Mouse (Mus musculus) heart, embryonic 14.5 days (tissue): ENCODE measurements around the gene Lrg1. TPM values are rescaled to one million over a fixed set of nuclear protein-coding genes. Genes with fewer than 3 reads are reported as not detected.

Experiments used
- ATAC-seq: fragments of 200-750 bp; cut with Nextera tagmentation; 2 replicates; pipeline ENCODE4 v1.8.0; 2017; ENCODE audit warnings: low read depth, moderate TSS enrichment; ENCODE audit not compliant: insufficient number of reproducible peaks, insufficient read depth, low FRiP score
- H3K27ac ChIP-seq, 2 experiments: fragments of 200-500 bp in 1 of 2; fragments of 300-500 bp in 1 of 2; sonication (generic) in 1 of 2; replicated peaks in 1 of 2; 2 replicates each; pipeline ENCODE4 v1.5.1; 2012 to 2014; ENCODE audit warnings: low read depth in 2 of 2, low read length in 2 of 2, control low read depth in 1 of 2, mild to moderate bottlenecking in 1 of 2, mixed read lengths in 1 of 2; ENCODE audit not compliant: control insufficient read depth in 1 of 2, insufficient read depth in 1 of 2
- H3K27me3 ChIP-seq: fragments of 300-500 bp; sonication (generic); 2 replicates; pipeline ENCODE4 v1.6.1; 2014; ENCODE audit warnings: mild to moderate bottlenecking, low read length, control low read depth; ENCODE audit not compliant: control insufficient read depth, insufficient read depth
- H3K36me3 ChIP-seq: fragments of 300-500 bp; sonication (generic); 2 replicates; pipeline ENCODE4 v1.6.1; 2014; ENCODE audit warnings: mild to moderate bottlenecking, control low read depth, low read length, mixed read lengths; ENCODE audit not compliant: control insufficient read depth, insufficient read depth
- H3K4me1 ChIP-seq, 2 experiments: fragments of 200-500 bp in 1 of 2; fragments of 300-500 bp in 1 of 2; sonication (generic) in 1 of 2; 2 replicates each; pipeline ENCODE4 v1.6.1; 2012 to 2014; ENCODE audit warnings: low read length in 2 of 2, control low read depth in 1 of 2, mixed read lengths in 1 of 2; ENCODE audit not compliant: control insufficient read depth in 2 of 2, insufficient read depth in 2 of 2
- H3K4me2 ChIP-seq: fragments of 300-500 bp; sonication (generic); 2 replicates; pipeline ENCODE4 v1.6.1; 2014; ENCODE audit warnings: mild to moderate bottlenecking, low read length
- H3K4me3 ChIP-seq, 2 experiments: fragments of 200-500 bp in 1 of 2; fragments of 300-500 bp in 1 of 2; sonication (generic) in 1 of 2; 2 replicates each; pipeline ENCODE4 v1.5.1; 2012 to 2014; ENCODE audit warnings: low read length in 2 of 2, mild to moderate bottlenecking in 2 of 2, control low read depth in 1 of 2, low read depth in 1 of 2, moderate library complexity in 1 of 2; ENCODE audit not compliant: control insufficient read depth in 1 of 2, insufficient read depth in 1 of 2
- H3K9ac ChIP-seq: fragments of 300-500 bp; sonication (generic); 2 replicates; pipeline ENCODE4 v1.6.1; 2014; ENCODE audit warnings: mild to moderate bottlenecking, low read length
- H3K9me3 ChIP-seq: fragments of 300-500 bp; sonication (generic); 2 replicates; pipeline ENCODE4 v1.6.1; 2016; ENCODE audit warnings: low read length, control low read depth; ENCODE audit not compliant: control insufficient read depth
- WGBS: fragments of 180-500 bp; shearing (Covaris S2); extraction: QIAGEN DNeasy Blood & Tissue Kit; methylation state at CpG from one replicate; pipeline ENCODE4 v1.1.7; 2014; 5-methylcytosine and 5-hydroxymethylcytosine counted together
- polyA plus RNA-seq: library from polyadenylated mRNA; unstranded; fragments of >200 nt; fragmentation: Nextera tagmentation; extraction: Ambion mirVana; gene quantifications from 2 replicates; pipeline ENCODE4 v1.2.1, GENCODE M21; 2014

The Lrg1 gene
- polyA plus RNA-seq, 1 experiment from 2014 or later, result 0.32 TPM

GRCm38 (mm10) chr17:56162231-56162774, 40.5 kb upstream of the Lrg1 start, which contains the start of gene Tnfaip8l1:
Gene Tnfaip8l1 (plus strand): TSS chr17:56162477.
- Histone ChIP-seq H3K27me3 (peaks cover 18% of the 10 kb centered on the region), H3K4me1 (peaks cover 11 to 13% of the 10 kb centered on the region in 2 experiments), H3K4me3 (peak within 1 kb of the TSS; percentile 44), H3K27ac (peak within 1 kb of the TSS in 1 of 2 experiments; percentile 7; a peak in 1 of 4 replicates), H3K36me3 (no peaks in the 10 kb centered on the region), H3K4me2 (peak within 1 kb of the TSS; percentile 85), H3K9ac (peak within 1 kb of the TSS; percentile 66), H3K9me3 (no peaks in the 10 kb centered on the region)
- ATAC-seq, result peak; percentile 95
- WGBS, result 2% methylated on average over 30 of the region's 30 CpGs

- Histone ChIP-seq H3K36me3 (no peaks in the 10 kb centered on the region), H3K9ac (no peak overlapping the region), H3K27me3 (peaks cover 42% of the 10 kb centered on the region), H3K4me1 (peaks cover 11 to 13% of the 10 kb centered on the region in 2 experiments), H3K4me3 (no peak overlapping the region), H3K9me3 (no peaks in the 10 kb centered on the region), H3K4me2 (no peak overlapping the region), H3K27ac (no peak overlapping the region)
- WGBS, result 3% methylated on average over 9 of the region's 9 CpGs
- no peak for ATAC-seq
These were observed 37.9 kb upstream of the Lrg1 start for GRCm38 (mm10) chr17:56159729-56160128.

- Histone ChIP-seq H3K27me3 (peaks cover 93% of the 10 kb centered on the region), H3K4me2 (no peak overlapping the region), H3K36me3 (no peaks in the 10 kb centered on the region), H3K27ac (no peak overlapping the region), H3K4me3 (no peak overlapping the region), H3K9ac (no peak overlapping the region), H3K9me3 (no peaks in the 10 kb centered on the region), H3K4me1 (peaks cover 0 to 4% of the 10 kb centered on the region in 2 experiments; a peak in 1 of 4 replicates)
- WGBS, result 25% methylated on average over 9 of the region's 9 CpGs
- ATAC-seq, result no peak
These were observed 31.8 kb upstream of the Lrg1 start for GRCm38 (mm10) chr17:56153643-56154042.

- 51% methylated on average over 2 of the region's 2 CpGs for WGBS
- no peak for ATAC-seq
- H3K27me3 ChIP-seq, result peaks cover 95% of the 10 kb centered on the region
These were observed 28.1 kb upstream of the Lrg1 start for GRCm38 (mm10) chr17:56149897-56150296.

GRCm38 (mm10) chr17:56148790-56149618, 27.2 kb upstream of the Lrg1 start:
- Histone ChIP-seq H3K27me3 (peaks cover 97% of the 10 kb centered on the region), H3K4me3 (peak overlapping the region in 1 of 2 experiments; percentile 3; a peak in 1 of 4 replicates), H3K36me3 (no peaks in the 10 kb centered on the region), H3K9me3 (no peaks in the 10 kb centered on the region), H3K4me1 (peaks cover 0 to 4% of the 10 kb centered on the region in 2 experiments; a peak in 1 of 4 replicates), H3K9ac (no peak overlapping the region; the same call in 1 of the 2 replicates), H3K27ac (no peak overlapping the region), H3K4me2 (0 out of 2 replicates have a peak overlapping the region, but pooled peaks have one; percentile 18)
- no peak for ATAC-seq
- WGBS, result 3% methylated on average over 30 of the region's 30 CpGs

More at GRCm38 (mm10) chr17:56149897-56150296, 28.1 kb upstream of the Lrg1 start:
- Histone ChIP-seq H3K36me3 (no peaks in the 10 kb centered on the region), H3K4me2 (no peak overlapping the region), H3K27ac (no peak overlapping the region), H3K4me3 (no peak overlapping the region), H3K4me1 (peaks cover 0 to 4% of the 10 kb centered on the region in 2 experiments; a peak in 1 of 4 replicates), H3K9ac (no peak overlapping the region), H3K9me3 (no peaks in the 10 kb centered on the region)

GRCm38 (mm10) chr17:56148280-56148679, 26.5 kb upstream of the Lrg1 start:
- no peak overlapping the region for H3K4me3 ChIP-seq

GRCm38 (mm10) chr17:56147420-56147819, 25.6 kb upstream of the Lrg1 start:
- no peak for ATAC-seq
- H3K4me1 ChIP-seq, result peaks cover 0 to 4% of the 10 kb centered on the region in 2 experiments; a peak in 1 of 4 replicates
- no peak overlapping the region for H3K4me2 ChIP-seq
- H3K36me3 ChIP-seq, result no peaks in the 10 kb centered on the region
- WGBS, result 58% methylated on average over 12 of the region's 12 CpGs
- H3K9ac ChIP-seq, result no peak overlapping the region
- H3K4me3 ChIP-seq, result no peak overlapping the region
- H3K9me3 ChIP-seq, result no peaks in the 10 kb centered on the region
- no peak overlapping the region for H3K27ac ChIP-seq
- peaks cover 98% of the 10 kb centered on the region for H3K27me3 ChIP-seq

More at GRCm38 (mm10) chr17:56148280-56148679, 26.5 kb upstream of the Lrg1 start:
- Histone ChIP-seq H3K9ac (no peak overlapping the region), H3K27ac (no peak overlapping the region), H3K36me3 (no peaks in the 10 kb centered on the region), H3K27me3 (peaks cover 98% of the 10 kb centered on the region), H3K4me1 (peaks cover 0 to 4% of the 10 kb centered on the region in 2 experiments; a peak in 1 of 4 replicates), H3K4me2 (no peak overlapping the region), H3K9me3 (no peaks in the 10 kb centered on the region)
- WGBS, result 14% methylated on average over 9 of the region's 9 CpGs
- ATAC-seq, result no peak
